Comparison of ENCODE assay signal across 14 mouse cellular contexts in genomic region chr14:76245063-76245396, GRCm38 (mm10).
DNase-seq lines count a peak whose midpoint lies in the region; ATAC-seq lines count a peak whose summit lies in the region.
"Had no signal": no experiment of that assay in that cellular context is flagged by ENCODE, and none has a peak within 500 bp of the region (broad histone marks: within the 10 kb centered on the region; RNA-seq: fewer than 3 reads in every experiment).

No protein-coding gene starts in this region.

- no peak for DNase-seq in cerebellum, adult 8-10 months
- no peak for DNase-seq in hindbrain, embryonic 11.5 days (ENCODE audit: low spot score)
- DNase-seq in urinary bladder, postnatal 25 days (ENCODE audit: low spot score) = no peak
- DNase-seq in heart, postnatal 10 days = no peak
- DNase-seq: gastrocnemius, postnatal 14 days; kidney, adult 11 months; layer of hippocampus, adult 9-11 months; lung, postnatal 36 days had no signal

- intact Hi-C loops in heart, postnatal 10 days (cut with DNase I) = loop anchor here (5.0 kb wide), 1 partner anchor 227 kb away; no protein-coding TSS in a partner anchor

- H3K27me3 ChIP-seq in midbrain, embryonic 12.5 days = no peaks in the 10 kb centered on the region
- no peaks in the 10 kb centered on the region for H3K27me3 ChIP-seq in midbrain, embryonic 16.5 days (ENCODE audit: control insufficient read depth, insufficient read depth, low read depth, low read length)
- H3K27me3 ChIP-seq in hindbrain, embryonic 11.5 days (ENCODE audit: control insufficient read depth, insufficient read depth, low read length) = no peaks in the 10 kb centered on the region

- no peak overlapping the region for H3K4me2 ChIP-seq in midbrain, embryonic 12.5 days (replicated peaks)
- H3K4me2 ChIP-seq in midbrain, embryonic 16.5 days (ENCODE audit: low read length) = no peak overlapping the region
- no peak overlapping the region for H3K4me2 ChIP-seq in hindbrain, embryonic 11.5 days (replicated peaks; ENCODE audit: low read depth, low read length)

- H3K9me3 ChIP-seq in midbrain, embryonic 12.5 days = no peaks in the 10 kb centered on the region
- H3K9me3 ChIP-seq in midbrain, embryonic 16.5 days (replicated peaks; ENCODE audit: control insufficient read depth, low read length, poor library complexity, severe bottlenecking) = no peaks in the 10 kb centered on the region
- no peaks in the 10 kb centered on the region for H3K9me3 ChIP-seq in hindbrain, embryonic 11.5 days (ENCODE audit: control insufficient read depth, low read length)
- H3K9me3 ChIP-seq: G1E had no signal

- H3K4me3 ChIP-seq in midbrain, embryonic 12.5 days = no peak overlapping the region
- H3K4me3 ChIP-seq in midbrain, embryonic 16.5 days (ENCODE audit: low read depth, low read length) = no peak overlapping the region
- H3K4me3 ChIP-seq in hindbrain, embryonic 11.5 days (ENCODE audit: low read depth, low read length) = no peak overlapping the region

- no peaks in the 10 kb centered on the region for H3K36me3 ChIP-seq in midbrain, embryonic 12.5 days
- H3K36me3 ChIP-seq in midbrain, embryonic 16.5 days (ENCODE audit: control insufficient read depth, insufficient read depth, low read length) = no peaks in the 10 kb centered on the region
- no peaks in the 10 kb centered on the region for H3K36me3 ChIP-seq in hindbrain, embryonic 11.5 days (ENCODE audit: control insufficient read depth, insufficient read depth, low read length)
- H3K36me3 ChIP-seq: G1E had no signal

- no peak overlapping the region for H3K9ac ChIP-seq in midbrain, embryonic 12.5 days (replicated peaks)
- H3K9ac ChIP-seq in midbrain, embryonic 16.5 days (ENCODE audit: low read depth, low read length) = no peak overlapping the region
- no peak overlapping the region for H3K9ac ChIP-seq in hindbrain, embryonic 11.5 days (ENCODE audit: low read depth, low read length)

- peaks cover 22% of the 10 kb centered on the region for H3K4me1 ChIP-seq in midbrain, embryonic 12.5 days
- H3K4me1 ChIP-seq in midbrain, embryonic 16.5 days (ENCODE audit: control insufficient read depth, insufficient read depth, low read length) = peaks cover 9% of the 10 kb centered on the region; the same call in 1 of the 2 replicates
- peaks cover 5% of the 10 kb centered on the region for H3K4me1 ChIP-seq in hindbrain, embryonic 11.5 days (replicated peaks; ENCODE audit: control insufficient read depth, insufficient read depth, low read length)

- peak overlapping the region; percentile 72 for H3K27ac ChIP-seq in midbrain, embryonic 12.5 days (replicated peaks)
- no peak overlapping the region for H3K27ac ChIP-seq in midbrain, embryonic 16.5 days (ENCODE audit: low read length)
- H3K27ac ChIP-seq in hindbrain, embryonic 11.5 days (ENCODE audit: low read depth, low read length) = peak overlapping the region; percentile 82; the same call in 1 of the 2 replicates

- ATAC-seq in cerebellum, adult (ENCODE audit: insufficient number of reproducible peaks, low FRiP score, low TSS enrichment) = peak; percentile 36; the same call in 1 of the 2 replicates
- no peak for ATAC-seq in midbrain, embryonic 12.5 days (ENCODE audit: low FRiP score, low read depth)
- no peak for ATAC-seq in midbrain, embryonic 16.5 days
- ATAC-seq in hindbrain, embryonic 11.5 days (ENCODE audit: low FRiP score) = no peak
- 0 out of 2 replicates have a peak, but pooled peaks have one; percentile 10 for ATAC-seq in megakaryocyte progenitor cell, adult 5-6 weeks (replicated peaks; ENCODE audit: poor library complexity)
- ATAC-seq: activated CD4-positive, CD25-positive, alpha-beta regulatory T cell, adult 4 months had no signal

- WGBS in midbrain, embryonic 12.5 days = 76% methylated on average over 4 of the region's 4 CpGs
- 63% methylated on average over 4 of the region's 4 CpGs for WGBS in midbrain, embryonic 16.5 days
- 53% methylated on average over 4 of the region's 4 CpGs for WGBS in hindbrain, embryonic 11.5 days

Comparison
In these comparisons a context has a peak if more than half of its experiments do, and no peak if none do; other contexts are left out.
1. ATAC-seq: peak in cerebellum, adult (single experiment) and megakaryocyte progenitor cell, adult 5-6 weeks (single experiment); none in midbrain, embryonic 12.5 days (single experiment), midbrain, embryonic 16.5 days (single experiment) and hindbrain, embryonic 11.5 days (single experiment).